Mouse (Mus musculus) left cerebral cortex, postnatal 36 days (tissue): Measurements from ENCODE around the gene Nr4a1. TPM values are rescaled to one million over a fixed set of nuclear protein-coding genes. Genes with fewer than 3 reads are reported as not detected.

Experiments
- DNase-seq, 2 experiments: peaks; one replicate each; pipeline ENCODE4 v3.0.0; 2021 to 2022; ENCODE audit warnings: low spot score in 2 of 2, mixed read lengths in 1 of 2
- intact Hi-C: fragments of 180-260 bp; cut with DNase I; formaldehyde crosslinking; loops from one replicate; pipeline ENCODE4 v1.15.1; 2025
- total RNA-seq, 2 experiments: library from RNA; stranded (reverse); gene quantifications; 2 replicates each; pipeline ENCODE4 v1.2.3; 2021

The Nr4a1 gene
- total RNA-seq, 2 experiments from 2014 or later: 60.5 to 156 TPM

GRCm38 (mm10) chr15:101231648-101232180, 22.4 kb upstream of the Nr4a1 start:
- intact Hi-C loops: no loop called here
- no peak for DNase-seq

- intact Hi-C loops: no loop called here
- DNase-seq: no peak
Observed at GRCm38 (mm10) chr15:101232607-101233006, 21.5 kb upstream of the Nr4a1 start.

- intact Hi-C loops: no loop called here
- no peak for DNase-seq
Observed at GRCm38 (mm10) chr15:101233183-101233582, 20.9 kb upstream of the Nr4a1 start.

- DNase-seq: no peak
- intact Hi-C loops: no loop called here
Observed at GRCm38 (mm10) chr15:101233641-101234275, 20.3 kb upstream of the Nr4a1 start.

GRCm38 (mm10) chr15:101234611-101235341, 19.3 kb upstream of the Nr4a1 start:
- no peak for DNase-seq
- intact Hi-C loops: no loop called here

GRCm38 (mm10) chr15:101235342-101235698, 18.7 kb upstream of the Nr4a1 start:
- intact Hi-C loops: no loop called here

GRCm38 (mm10) chr15:101235728-101236327, 18.2 kb upstream of the Nr4a1 start:
- DNase-seq: peak; percentile 77 to 82
- intact Hi-C loops: no loop called here

More at GRCm38 (mm10) chr15:101235342-101235698, 18.7 kb upstream of the Nr4a1 start:
- DNase-seq: no peak

- intact Hi-C loops: no loop called here
- DNase-seq: no peak
Observed at GRCm38 (mm10) chr15:101236878-101237277, 17.2 kb upstream of the Nr4a1 start.

GRCm38 (mm10) chr15:101238885-101239511, 15.1 kb upstream of the Nr4a1 start:
- intact Hi-C loops: loop anchor here (2.0 kb wide), 2 partner anchors 18 to 748 kb away; no protein-coding TSS in a partner anchor
- DNase-seq: peak; percentile 84 to 90

GRCm38 (mm10) chr15:101239821-101240220, 14.2 kb upstream of the Nr4a1 start:
- DNase-seq: no peak
- intact Hi-C loops: loop anchor here (1.0 to 2.0 kb wide), 4 partner anchors 19 to 747 kb away; no protein-coding TSS in a partner anchor

- peak; percentile 89 to 92 for DNase-seq
- intact Hi-C loops: loop anchor here (1.0 to 2.0 kb wide), 2 partner anchors 42 to 74 kb away; no protein-coding TSS in a partner anchor
Observed at GRCm38 (mm10) chr15:101240799-101241204, 13.3 kb upstream of the Nr4a1 start.

- intact Hi-C loops: loop anchor here (2.0 kb wide), 1 partner anchor 74 kb away; no protein-coding TSS in a partner anchor
- DNase-seq: no peak
Observed at GRCm38 (mm10) chr15:101241236-101241635, 12.8 kb upstream of the Nr4a1 start.

GRCm38 (mm10) chr15:101241853-101242252, 12.2 kb upstream of the Nr4a1 start:
- DNase-seq: no peak
- intact Hi-C loops: loop anchor here (2.0 kb wide), 1 partner anchor 73 kb away; no protein-coding TSS in a partner anchor

- intact Hi-C loops: no loop called here
- DNase-seq: no peak
Observed at GRCm38 (mm10) chr15:101242645-101243044, 11.4 kb upstream of the Nr4a1 start.

- intact Hi-C loops: no loop called here
- DNase-seq: no peak
Observed at GRCm38 (mm10) chr15:101244012-101244411, 10.1 kb upstream of the Nr4a1 start.

GRCm38 (mm10) chr15:101246231-101247154, 7.6 kb upstream of the Nr4a1 start:
- intact Hi-C loops: loop anchor here (1.0 to 2.0 kb wide), 2 partner anchors 8 to 20 kb away; partner anchors contain the start of gene Nr4a1
- peak; percentile 95 for DNase-seq

- no peak for DNase-seq
- intact Hi-C loops: loop anchor here (2.0 kb wide), 1 partner anchor 20 kb away; no protein-coding TSS in a partner anchor
Observed at GRCm38 (mm10) chr15:101247155-101247498, 6.9 kb upstream of the Nr4a1 start.

- intact Hi-C loops: no loop called here
Observed at GRCm38 (mm10) chr15:101248029-101248710, 5.9 kb upstream of the Nr4a1 start.

More at GRCm38 (mm10) chr15:101248029-101248710, 5.9 kb upstream of the Nr4a1 start:
- no peak for DNase-seq
